Mouse (Mus musculus): ENCODE data around the gene Pdk2.
A peak's percentile ranks its signal among the peaks of the same experiment; 100 is the strongest.

Gene Pdk2

GRCm38 (mm10) chr11:95070140-95071107 is 29.3 kb upstream of the Pdk2 start:
- DNase-seq (ENCODE audit: low spot score in 2 of 2), result no peak

- DNase-seq (ENCODE audit: low spot score in 2 of 2), result no peak
These were observed 28.2 kb upstream of the Pdk2 start for GRCm38 (mm10) chr11:95069226-95069957.

- DNase-seq (ENCODE audit: low spot score in 2 of 2), result no peak
These were observed 15.8 kb upstream of the Pdk2 start for GRCm38 (mm10) chr11:95056768-95057501.

- no peak for DNase-seq (ENCODE audit: low spot score in 2 of 2)
These were observed 11.9 kb upstream of the Pdk2 start for GRCm38 (mm10) chr11:95053062-95053461.

- DNase-seq (ENCODE audit: low spot score in 2 of 2), result peak; percentile 24 to 45
These were observed 6.0 kb upstream of the Pdk2 start for GRCm38 (mm10) chr11:95046980-95047680.

GRCm38 (mm10) chr11:95044185-95044870 is 3.2 kb upstream of the Pdk2 start:
- no peak for DNase-seq (ENCODE audit: low spot score in 2 of 2)

- DNase-seq (ENCODE audit: low spot score in 2 of 2), result no peak
These were observed 2.5 kb upstream of the Pdk2 start for GRCm38 (mm10) chr11:95043608-95044007.

GRCm38 (mm10) chr11:95043060-95043459 is 1.9 kb upstream of the Pdk2 start:
- DNase-seq (ENCODE audit: low spot score in 2 of 2), result no peak

GRCm38 (mm10) chr11:95042096-95042495 is 942 bp upstream of the Pdk2 start:
- DNase-seq (ENCODE audit: low spot score in 2 of 2), result peak; percentile 52 to 64

- DNase-seq (ENCODE audit: low spot score in 2 of 2), result peak; percentile 16 to 29
These were observed 539 bp downstream of the Pdk2 start for GRCm38 (mm10) chr11:95040491-95041138.

GRCm38 (mm10) chr11:95039766-95040165 is 1.4 kb downstream of the Pdk2 start:
- DNase-seq (ENCODE audit: low spot score in 2 of 2), result no peak

- no peak for DNase-seq (ENCODE audit: low spot score in 2 of 2)
These were observed 2.1 kb downstream of the Pdk2 start for GRCm38 (mm10) chr11:95038818-95039655.

- no peak for DNase-seq (ENCODE audit: low spot score in 2 of 2)
These were observed 2.9 kb downstream of the Pdk2 start for GRCm38 (mm10) chr11:95038156-95038817.

- no peak for DNase-seq (ENCODE audit: low spot score in 2 of 2)
These were observed 3.8 kb downstream of the Pdk2 start for GRCm38 (mm10) chr11:95037306-95037705.

- no peak for DNase-seq (ENCODE audit: low spot score in 2 of 2)
These were observed 4.6 kb downstream of the Pdk2 start for GRCm38 (mm10) chr11:95036521-95036920.

GRCm38 (mm10) chr11:95034902-95035301 is 6.3 kb downstream of the Pdk2 start:
- no peak for DNase-seq (ENCODE audit: low spot score in 2 of 2)

GRCm38 (mm10) chr11:95033617-95034016 is 7.5 kb downstream of the Pdk2 start:
- DNase-seq (ENCODE audit: low spot score in 2 of 2), result no peak

GRCm38 (mm10) chr11:95032945-95033344 is 8.2 kb downstream of the Pdk2 start:
- no peak for DNase-seq (ENCODE audit: low spot score in 2 of 2)

Measured in spleen, postnatal 36 days (tissue).